Mouse (Mus musculus) MEL (cell line): ENCODE measurements around the gene Zfp74.

Experiments used
- BHLHE40 ChIP-seq: IDR thresholded peaks from 2 replicates; pipeline ENCODE4 v1.6.1; 2012; ENCODE audit warnings: low read depth, mild to moderate bottlenecking, inconsistent platforms, low read length, improper control_type of control experiment, borderline replicate concordance
- CHD2 ChIP-seq: IDR thresholded peaks from 2 replicates; pipeline ENCODE4 v1.6.1; 2011; ENCODE audit warnings: low read length, improper control_type of control experiment
- CTCF ChIP-seq, 3 experiments: IDR thresholded peaks in 2 of 3; conservative IDR thresholded peaks in 1 of 3; 2 replicates each; pipeline ENCODE4 v1.5.1; 2011 to 2012; ENCODE audit warnings: low read length in 3 of 3, low read depth in 2 of 3, mild to moderate bottlenecking in 2 of 3, improper control_type of control experiment in 1 of 3, inconsistent platforms in 1 of 3, mixed read lengths in 1 of 3, moderate library complexity in 1 of 3; ENCODE audit not compliant: control insufficient read depth in 1 of 3, insufficient read depth in 1 of 3, poor library complexity in 1 of 3, severe bottlenecking in 1 of 3
- EP300 ChIP-seq, 2 experiments: IDR thresholded peaks; 2 replicates each; pipeline ENCODE4 v1.6.1; 2011; ENCODE audit warnings: improper control_type of control experiment in 2 of 2, low read length in 2 of 2, low read depth in 1 of 2, mild to moderate bottlenecking in 1 of 2
- ETS1 ChIP-seq: IDR thresholded peaks from 2 replicates; pipeline ENCODE4 v1.6.1; 2012; ENCODE audit warnings: low read depth, mild to moderate bottlenecking, inconsistent platforms, low read length, improper control_type of control experiment, moderate library complexity
- GABPA ChIP-seq: IDR thresholded peaks from 2 replicates; pipeline ENCODE4 v1.6.1; 2012; ENCODE audit warnings: low read depth, mild to moderate bottlenecking, inconsistent platforms, low read length, improper control_type of control experiment, moderate library complexity
- GATA1 ChIP-seq: IDR thresholded peaks from 2 replicates; pipeline ENCODE4 v1.6.1; 2011; ENCODE audit warnings: low read depth, low read length, improper control_type of control experiment
- MAX ChIP-seq: IDR thresholded peaks from 2 replicates; pipeline ENCODE4 v1.6.1; 2011; ENCODE audit warnings: low read length, improper control_type of control experiment
- MYC ChIP-seq: IDR thresholded peaks from 2 replicates; pipeline ENCODE4 v1.6.1; 2011; ENCODE audit warnings: low read depth, mild to moderate bottlenecking, low read length, improper control_type of control experiment, moderate library complexity
- POLR2A ChIP-seq, 2 experiments: IDR thresholded peaks; 2 replicates each; pipeline ENCODE4 v1.6.1; 2011 to 2012; ENCODE audit warnings: low read length in 2 of 2, mild to moderate bottlenecking in 2 of 2, control low read depth in 1 of 2, improper control_type of control experiment in 1 of 2, low read depth in 1 of 2, moderate library complexity in 1 of 2; ENCODE audit not compliant: control insufficient read depth in 1 of 2, insufficient read depth in 1 of 2, poor library complexity in 1 of 2
- POLR2AphosphoS2 ChIP-seq: IDR thresholded peaks from 2 replicates; pipeline ENCODE4 v1.6.1; 2011; ENCODE audit warnings: low read length, improper control_type of control experiment
- SIN3A ChIP-seq: IDR thresholded peaks from 2 replicates; pipeline ENCODE4 v1.6.1; 2012; ENCODE audit warnings: low read length, improper control_type of control experiment, inconsistent platforms
- TBP ChIP-seq: IDR thresholded peaks from 2 replicates; pipeline ENCODE4 v1.8.0; 2011; ENCODE audit warnings: low read depth, low read length, improper control_type of control experiment
- TCF12 ChIP-seq: IDR thresholded peaks from 2 replicates; pipeline ENCODE4 v1.6.1; 2014; ENCODE audit warnings: low read depth, mild to moderate bottlenecking, inconsistent platforms, low read length, improper control_type of control experiment, moderate library complexity

DNA sequence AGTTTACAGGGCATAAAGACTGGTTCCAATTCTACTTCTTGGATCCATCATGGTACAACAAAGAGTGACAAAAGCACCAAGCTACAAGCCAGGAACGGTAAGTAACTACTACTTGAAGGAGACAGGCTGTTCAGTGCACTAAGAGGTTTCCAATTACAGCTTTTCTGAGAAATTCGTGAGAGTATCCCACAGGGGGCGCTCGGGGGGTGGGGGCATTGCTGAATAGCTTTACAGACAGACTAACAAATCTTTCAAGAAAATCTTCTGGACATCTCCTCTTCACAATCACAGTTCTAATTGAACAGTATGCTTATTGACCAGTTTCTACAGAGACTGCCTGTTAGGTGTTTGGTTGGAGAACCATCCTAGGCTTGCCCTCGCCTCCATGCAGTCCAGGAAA is 27.6 kb upstream of the Zfp74 start:
- no peak for TF ChIP-seq GATA1
- peak in 2 of 3 experiments; percentile 39 to 60; a peak in 4 of 6 replicates for TF ChIP-seq CTCF (IDR thresholded peaks at IDR 0.05 in 2 of 3, conservative IDR thresholded peaks at IDR 0.05 in 1 of 3; ENCODE audit: control insufficient read depth in 1 of 3, insufficient read depth in 1 of 3, low read depth in 2 of 3, low read length in 3 of 3, poor library complexity in 1 of 3, severe bottlenecking in 1 of 3)
- TF ChIP-seq TCF12, result no peak
- TF ChIP-seq BHLHE40, result no peak
- no peak for TF ChIP-seq TBP
- TF ChIP-seq POLR2AphosphoS2, result no peak
- no peak for TF ChIP-seq GABPA
- no peak for TF ChIP-seq POLR2A (IDR thresholded peaks at IDR 0.05; ENCODE audit: control insufficient read depth in 1 of 2, insufficient read depth in 1 of 2, low read depth in 1 of 2, low read length in 2 of 2, poor library complexity in 1 of 2)
- TF ChIP-seq ETS1, result no peak
- no peak for TF ChIP-seq CHD2
- TF ChIP-seq MAX, result no peak
- TF ChIP-seq EP300 (IDR thresholded peaks at IDR 0.05; ENCODE audit: low read depth in 1 of 2, low read length in 2 of 2), result no peak
- no peak for TF ChIP-seq SIN3A
- TF ChIP-seq MYC, result no peak
